In genomic region chr9:33062476-33062875, GRCm38 (mm10) we compare ENCODE assay signal across 8 mouse cellular contexts.
A peak's percentile ranks its signal among the peaks of the same experiment; 100 is the strongest.
DNase-seq lines count a peak whose midpoint lies in the region; ATAC-seq lines count a peak whose summit lies in the region.

No protein-coding gene starts in this region.

- DNase-seq in NIH3T3 (ENCODE audit: low read depth): peak; percentile 34
- DNase-seq in embryonic facial prominence, embryonic 10.5 days (ENCODE audit: low spot score): peak; percentile 78
- DNase-seq in heart, postnatal 10 days: peak; percentile 60 to 62
- peak; percentile 71 for DNase-seq in limb, embryonic 10.5 days (ENCODE audit: low spot score)
- peak; percentile 41 for DNase-seq in right cerebral cortex, postnatal 14 days
- DNase-seq in kidney, adult 11 months: no peak
- no peak for DNase-seq in adrenal gland, adult 2 months

- peaks cover 30% of the 10 kb centered on the region for H3K27me3 ChIP-seq in embryonic facial prominence, embryonic 10.5 days (replicated peaks; ENCODE audit: low read depth, poor library complexity, severe bottlenecking)
- no peaks in the 10 kb centered on the region for H3K27me3 ChIP-seq in limb, embryonic 10.5 days (ENCODE audit: low read depth, poor library complexity, severe bottlenecking)

- ATAC-seq in megakaryocyte progenitor cell, adult 5-6 weeks (replicated peaks; ENCODE audit: poor library complexity): no peak

- no peak overlapping the region for H3K4me3 ChIP-seq in embryonic facial prominence, embryonic 10.5 days
- no peak overlapping the region for H3K4me3 ChIP-seq in limb, embryonic 10.5 days

- no peaks in the 10 kb centered on the region for H3K9me3 ChIP-seq in embryonic facial prominence, embryonic 10.5 days
- H3K9me3 ChIP-seq in limb, embryonic 10.5 days (replicated peaks): no peaks in the 10 kb centered on the region

- 31% methylated on average over 4 of the region's 4 CpGs for WGBS in embryonic facial prominence, embryonic 10.5 days
- 37% methylated on average over 4 of the region's 4 CpGs for WGBS in limb, embryonic 10.5 days

- intact Hi-C loops in heart, postnatal 10 days (cut with DNase I): no loop called here

- peaks cover 12% of the 10 kb centered on the region for H3K4me1 ChIP-seq in embryonic facial prominence, embryonic 10.5 days
- H3K4me1 ChIP-seq in limb, embryonic 10.5 days: peaks cover 33% of the 10 kb centered on the region

- no peaks in the 10 kb centered on the region for H3K36me3 ChIP-seq in embryonic facial prominence, embryonic 10.5 days (replicated peaks)
- H3K36me3 ChIP-seq in limb, embryonic 10.5 days: no peaks in the 10 kb centered on the region

- H3K27ac ChIP-seq in embryonic facial prominence, embryonic 10.5 days (replicated peaks): no peak overlapping the region
- peak overlapping the region; percentile 79 for H3K27ac ChIP-seq in limb, embryonic 10.5 days

Comparison
In these comparisons a context has a peak if more than half of its experiments do, and no peak if none do; other contexts are left out.
1. DNase-seq: peak in NIH3T3 (single experiment), embryonic facial prominence, embryonic 10.5 days (single experiment), heart, postnatal 10 days (2 of 2), limb, embryonic 10.5 days (single experiment) and right cerebral cortex, postnatal 14 days (single experiment); none in kidney, adult 11 months (single experiment) and adrenal gland, adult 2 months (single experiment).